Mouse (Mus musculus) CD8-positive naive resting alpha-beta T cell, adult 2 months (primary cell): ENCODE results near the gene Cd59a.
"Not testable (repeated sequence)": the region's sequence is repeated elsewhere in the genome, so short reads cannot be mapped to it uniquely, and the experiment has no call there.

Experiments
- DNase-seq, 2 experiments: peaks; one replicate each; pipeline ENCODE4 v3.0.0; 2022; ENCODE audit warnings: low read depth in 2 of 2, low spot score in 2 of 2

The Cd59a gene

DNA sequence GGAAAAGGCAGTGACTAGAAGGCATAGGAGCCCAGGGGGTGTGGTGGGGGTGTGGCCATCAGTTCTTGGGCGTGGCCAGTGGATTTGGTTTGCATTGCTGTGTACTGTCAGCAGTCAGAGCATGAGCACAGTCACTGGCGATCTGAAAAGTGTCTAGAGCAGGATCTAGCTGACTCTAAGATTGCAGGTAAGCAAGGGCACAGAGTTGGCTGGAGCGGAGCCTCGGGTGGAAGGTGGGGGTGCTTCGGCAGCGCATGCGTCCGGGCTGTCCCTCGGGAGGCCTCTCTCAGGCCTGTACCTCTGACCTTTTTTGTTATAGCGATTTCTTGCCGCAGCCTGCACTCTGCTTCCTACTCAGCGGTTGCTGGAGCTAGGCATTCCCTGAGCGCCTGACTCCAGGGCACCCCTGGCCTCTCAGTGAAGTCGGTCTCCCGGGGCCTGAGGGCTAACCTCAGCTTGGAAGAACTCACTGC lies at the start of gene Cd59a:
Cd59a (plus strand) TSS at position 61 of the 473 bp plus-strand sequence.
- no peak for DNase-seq

DNA sequence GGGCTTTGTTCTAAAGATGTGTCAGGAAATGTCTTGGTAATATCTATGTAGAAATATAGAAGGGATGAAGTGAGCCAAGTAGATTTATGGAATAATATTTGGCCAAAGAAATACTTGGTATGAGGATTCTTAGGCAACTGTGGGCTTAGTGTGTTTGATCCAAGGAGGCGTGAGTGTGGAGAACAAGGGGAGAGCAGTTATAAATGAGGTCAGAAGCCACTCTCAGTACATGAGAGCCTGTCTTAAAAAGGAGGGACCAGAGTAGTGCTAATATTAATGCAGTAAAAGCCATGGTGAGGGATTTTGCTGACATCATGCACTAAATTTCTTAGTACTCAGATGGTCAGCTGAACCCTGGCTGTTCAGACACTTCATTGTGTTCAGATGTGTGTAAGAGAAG lies 37.2 kb upstream of the Cd59a start:
- no peak for DNase-seq

DNA sequence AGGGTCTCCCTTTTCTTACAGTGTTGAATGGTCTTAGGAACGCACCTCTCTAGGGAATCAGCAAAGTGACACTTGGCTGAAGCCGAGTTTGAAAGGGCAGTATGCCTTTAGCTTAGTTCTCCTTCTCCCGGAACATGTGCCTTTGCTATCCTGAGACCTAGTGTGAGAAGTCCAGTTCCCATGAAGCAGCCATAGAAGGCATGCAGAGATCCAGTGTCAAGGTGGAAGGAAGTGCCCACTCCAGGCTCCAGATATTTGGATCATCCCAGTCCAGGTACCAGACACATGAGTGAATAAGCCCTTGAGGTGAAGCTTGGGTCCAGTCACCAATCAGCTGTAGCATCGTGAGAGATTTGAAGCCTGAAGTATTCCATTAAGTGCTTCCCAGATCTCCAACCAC lies 36.6 kb upstream of the Cd59a start:
- DNase-seq = no peak

DNA sequence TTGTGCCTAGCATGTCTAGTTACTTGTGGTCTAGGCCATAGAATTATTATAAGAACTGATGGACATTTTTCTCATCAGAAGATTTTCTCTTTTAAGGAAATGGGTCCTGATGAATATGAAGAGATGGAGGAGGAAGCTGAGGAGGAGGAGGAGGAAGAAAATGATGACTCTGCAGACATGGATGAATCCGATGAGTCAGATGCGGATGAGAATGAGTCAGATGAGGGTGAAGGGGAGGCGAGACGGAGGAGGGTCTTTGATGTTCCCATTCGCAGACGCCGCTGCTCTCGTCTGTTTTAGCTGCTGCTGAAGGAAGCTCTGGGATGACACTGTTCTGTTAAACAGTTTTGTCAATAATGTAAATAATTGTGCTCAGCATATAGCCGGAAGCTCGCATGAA lies 35.8 kb upstream of the Cd59a start:
- no peak for DNase-seq

DNA sequence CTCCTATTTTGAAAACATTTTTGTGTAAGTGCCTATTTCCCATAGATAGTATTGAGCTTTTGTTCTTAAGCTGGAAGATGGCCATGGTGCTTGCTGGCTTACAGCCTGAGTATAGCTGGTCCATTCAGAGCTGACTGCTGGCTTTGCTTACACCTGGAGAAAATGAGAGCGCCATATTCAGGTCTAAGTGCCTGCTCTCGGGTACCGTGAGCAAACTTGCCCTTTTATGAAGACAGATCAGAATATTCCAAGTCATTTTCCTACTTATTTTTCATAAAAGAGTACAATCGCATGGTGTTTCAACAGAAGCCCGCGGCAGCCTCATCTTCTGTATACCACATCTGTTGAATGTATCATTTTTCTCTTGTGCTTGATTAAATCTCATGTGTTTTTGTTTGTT lies 34.6 kb upstream of the Cd59a start:
- no peak for DNase-seq

DNA sequence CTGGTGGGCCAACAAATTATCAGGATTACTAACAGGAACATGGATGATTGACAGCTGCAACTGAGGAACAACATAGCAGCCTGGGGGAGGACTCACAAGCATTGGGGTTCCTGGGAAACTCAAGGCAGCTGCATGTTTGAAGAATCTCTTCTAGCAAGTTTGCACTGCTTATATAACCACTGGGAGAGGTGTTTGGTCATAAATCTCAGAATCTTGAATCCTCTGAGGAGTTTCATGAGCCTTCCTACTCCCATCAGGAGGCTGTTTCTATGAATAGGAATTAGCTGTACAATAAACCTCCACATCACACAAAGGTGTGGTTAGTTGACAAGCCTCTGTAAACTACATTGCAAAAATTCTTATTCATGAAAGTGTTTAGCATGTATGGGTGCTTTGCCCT lies 32.9 kb upstream of the Cd59a start:
- no peak for DNase-seq

DNA sequence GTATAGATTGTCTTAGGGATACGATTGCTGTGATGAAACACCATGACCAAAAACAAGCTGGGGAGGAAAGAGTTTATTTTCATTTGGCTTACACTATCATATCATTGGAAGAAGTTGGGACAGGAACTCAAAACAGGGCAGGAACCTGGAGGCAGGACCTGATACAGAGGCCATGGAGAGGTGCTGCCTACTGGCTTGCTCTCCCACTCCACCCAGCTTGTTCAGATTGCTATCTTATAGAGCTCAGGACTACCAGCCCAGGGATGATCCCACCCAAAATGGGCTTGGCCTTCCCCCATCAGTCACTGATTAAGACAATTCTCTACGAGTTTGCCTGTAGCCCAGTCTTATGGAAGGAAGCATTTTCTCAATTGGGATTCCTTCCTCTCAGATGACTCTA lies 31.4 kb upstream of the Cd59a start:
- DNase-seq = no peak

DNA sequence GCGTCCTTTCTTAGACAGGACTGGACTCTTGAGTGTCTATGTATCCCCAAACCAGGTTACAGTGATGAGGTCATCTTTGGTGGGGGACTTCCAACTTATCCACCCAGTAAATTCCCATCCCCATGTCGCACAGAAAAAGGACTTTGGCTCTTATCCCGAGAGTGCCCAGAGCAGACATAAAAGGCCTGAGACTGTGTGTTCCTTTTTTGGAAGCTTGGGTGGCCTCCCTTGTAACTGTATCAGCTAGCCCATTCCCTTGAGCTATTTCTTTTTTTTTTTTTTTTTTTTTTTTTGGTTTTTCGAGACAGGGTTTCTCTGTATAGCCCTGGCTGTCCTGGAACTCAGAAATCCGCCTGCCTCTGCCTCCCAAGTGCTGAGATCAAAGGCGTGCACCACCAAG lies 30.1 kb upstream of the Cd59a start, which contains the start of gene Gm10912:
Gm10912 (plus strand) TSS at position 301 of the 400 bp plus-strand sequence.
- not testable (repeated sequence) for DNase-seq

DNA sequence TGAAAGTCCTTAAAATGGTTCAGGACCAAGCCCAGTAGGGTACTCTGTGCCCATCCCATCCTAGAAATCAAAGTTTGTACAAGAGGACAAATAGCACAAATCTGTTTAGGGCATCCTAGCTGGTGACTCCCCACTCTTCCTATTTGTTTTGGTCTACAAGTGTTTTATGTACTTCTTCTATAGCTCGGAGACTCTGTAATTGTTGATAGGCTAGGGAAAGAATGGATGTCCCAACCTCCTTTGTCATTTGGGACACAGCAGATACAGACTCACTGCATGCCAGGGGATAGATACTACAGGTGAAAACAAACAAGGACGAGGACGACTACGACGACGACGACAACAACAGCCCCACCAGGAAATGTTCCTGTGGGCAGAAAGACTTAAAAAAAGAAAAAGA lies 27.2 kb upstream of the Cd59a start, which contains the start of gene Gm10799:
Gm10799 (minus strand) TSS at position 101 of the 400 bp plus-strand sequence.
- not testable (repeated sequence) for DNase-seq

DNA sequence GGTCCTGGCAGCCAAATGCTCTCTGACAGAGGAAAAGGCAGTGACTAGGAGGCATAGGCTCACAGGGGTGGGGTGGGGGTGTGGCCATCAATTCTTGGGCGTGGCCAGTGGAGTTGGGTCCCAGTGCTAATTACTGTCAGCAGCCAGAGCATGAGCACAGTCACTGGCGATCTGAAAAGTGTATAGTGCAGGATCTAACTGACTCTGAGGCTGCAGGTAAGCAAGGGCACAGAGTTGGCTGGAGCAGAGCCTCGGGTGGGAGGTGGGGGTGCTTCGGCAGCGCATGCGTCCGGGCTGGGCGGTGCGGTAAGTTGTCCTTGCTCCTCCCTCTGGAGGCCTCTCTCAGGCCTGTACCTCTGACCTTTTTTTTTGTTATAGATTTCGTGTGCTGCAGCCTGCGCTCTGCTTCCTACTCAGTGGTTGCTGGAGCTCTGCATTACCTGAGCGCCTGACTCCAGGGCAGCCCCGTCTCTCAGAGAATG lies 25.9 kb upstream of the Cd59a start, which contains the start of gene Cd59b:
Cd59b (plus strand) TSS at position 146 of the 482 bp plus-strand sequence.
- DNase-seq = peak in 1 of 2 experiments; percentile 22

DNA sequence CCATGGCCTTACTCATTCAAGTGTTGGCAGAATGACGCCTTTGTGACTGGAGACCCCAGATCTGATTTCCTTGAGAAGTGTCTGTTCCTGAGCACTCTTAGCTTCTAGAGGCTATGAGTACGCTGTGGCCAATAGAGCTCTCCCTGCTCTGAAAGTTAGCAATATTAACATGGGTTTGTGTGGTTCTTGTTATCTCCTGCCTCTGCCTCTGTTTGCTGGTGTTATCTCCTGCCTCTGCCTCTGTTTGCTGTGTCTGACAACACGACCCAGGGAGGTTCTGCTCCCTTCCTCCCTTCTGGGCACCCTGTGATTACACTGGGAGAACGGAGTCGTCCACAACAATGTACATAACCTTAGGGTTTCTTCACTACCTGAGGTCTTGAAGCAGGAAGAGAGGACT lies 17.3 kb upstream of the Cd59a start:
- not testable (repeated sequence) for DNase-seq

DNA sequence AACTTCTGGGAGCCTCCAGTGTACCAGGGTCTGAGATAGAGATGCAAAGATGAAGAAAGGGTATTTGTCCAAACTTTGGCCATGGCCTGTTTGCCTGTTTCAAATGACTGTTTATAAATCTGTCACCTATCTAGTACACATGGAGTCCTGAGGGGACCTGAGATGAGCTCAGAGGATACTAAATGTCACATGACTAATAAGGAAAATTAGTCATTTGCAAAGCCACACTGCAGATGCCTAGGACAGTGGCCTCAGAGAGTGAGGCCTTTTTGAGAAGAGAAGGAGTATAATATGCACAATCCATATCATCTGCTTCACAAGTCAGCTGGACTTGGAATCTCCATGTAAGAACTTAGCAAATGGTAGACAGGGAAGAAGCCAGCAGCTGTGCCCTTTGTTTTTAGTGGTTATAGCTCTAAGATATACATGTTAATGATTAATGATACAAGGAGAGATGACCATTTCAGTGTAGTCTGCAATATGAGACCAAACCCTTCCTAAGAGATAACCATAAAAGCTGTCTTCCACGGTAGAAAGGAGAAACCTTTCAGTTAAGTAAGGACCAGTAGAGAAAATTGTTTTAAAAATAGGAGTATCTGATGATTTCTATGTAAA lies 14.1 kb upstream of the Cd59a start:
- DNase-seq = not testable (repeated sequence)

DNA sequence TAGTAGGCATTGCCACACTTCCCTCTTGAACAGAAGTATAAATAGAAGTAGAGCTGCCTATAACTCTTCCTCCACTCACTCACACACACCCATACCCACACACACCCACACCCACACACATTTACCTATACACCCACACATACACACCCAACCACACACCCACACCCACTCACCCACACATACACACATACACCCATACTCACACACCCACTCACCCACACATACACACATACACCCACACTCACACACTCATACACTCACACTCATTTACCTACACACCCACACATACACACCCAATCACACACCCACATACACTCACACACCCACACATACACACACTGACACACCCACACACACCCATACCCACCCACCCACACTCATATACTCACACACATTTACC lies 13.1 kb upstream of the Cd59a start:
- DNase-seq = no peak

DNA sequence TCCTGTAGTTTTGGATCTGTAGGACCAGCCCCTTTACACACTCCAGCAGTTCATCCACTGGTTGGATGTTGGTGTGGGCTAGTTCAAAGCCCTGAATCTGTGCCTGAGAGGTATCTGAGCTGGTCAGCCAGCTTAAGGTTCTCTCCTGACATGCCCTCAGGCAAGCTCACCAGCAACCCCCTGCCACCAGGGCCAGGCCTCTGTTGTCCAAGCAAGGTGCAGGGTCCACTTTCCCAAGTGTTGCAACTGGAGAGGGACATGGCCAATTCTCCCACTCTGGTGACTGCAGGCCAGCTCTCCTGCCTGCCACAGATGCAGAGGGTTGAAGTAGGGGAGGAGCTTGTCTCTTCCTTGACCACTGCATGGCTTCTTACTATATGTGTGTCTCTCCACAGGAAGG lies 11.6 kb upstream of the Cd59a start:
- not testable (repeated sequence) for DNase-seq

DNA sequence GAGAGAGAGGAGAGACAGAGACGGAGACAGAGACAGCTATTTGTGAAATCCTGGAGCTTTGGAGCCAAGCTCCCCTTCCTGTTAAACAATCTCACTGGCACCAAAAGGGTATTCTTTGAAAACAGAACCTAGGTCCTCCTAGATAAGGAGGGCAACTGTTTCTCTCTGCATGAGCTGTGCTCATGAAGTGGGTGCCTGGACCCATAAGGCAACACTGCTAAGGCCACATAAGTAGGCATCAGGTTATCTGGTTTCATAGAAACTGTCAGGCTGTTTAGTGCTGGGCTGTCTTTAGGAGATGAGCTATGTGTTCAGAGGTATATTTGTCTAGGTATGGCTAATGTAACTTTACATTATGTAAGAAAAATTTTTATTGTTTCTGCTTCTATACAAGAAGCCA lies 8.0 kb upstream of the Cd59a start:
- DNase-seq = not testable (repeated sequence)

DNA sequence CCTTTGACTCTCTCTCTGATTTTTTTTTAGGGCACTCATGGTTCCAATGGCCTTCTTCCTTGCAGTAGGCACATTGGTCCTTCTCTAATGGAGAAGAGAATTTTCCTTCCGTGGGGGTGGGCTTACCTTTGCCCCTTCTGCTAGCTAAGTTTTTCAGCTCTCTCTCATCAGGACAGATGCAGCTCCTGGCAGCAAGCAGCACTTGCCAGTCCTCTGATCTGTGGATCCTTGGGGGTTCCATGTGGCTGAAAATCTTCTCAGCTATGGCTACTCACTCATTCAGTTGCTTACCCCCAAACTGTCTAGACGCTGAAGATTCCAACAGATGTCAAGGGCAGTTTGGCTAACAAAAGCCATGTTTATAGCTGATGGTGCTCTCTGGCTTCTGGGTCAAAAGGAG lies 2.3 kb upstream of the Cd59a start:
- no peak for DNase-seq

DNA sequence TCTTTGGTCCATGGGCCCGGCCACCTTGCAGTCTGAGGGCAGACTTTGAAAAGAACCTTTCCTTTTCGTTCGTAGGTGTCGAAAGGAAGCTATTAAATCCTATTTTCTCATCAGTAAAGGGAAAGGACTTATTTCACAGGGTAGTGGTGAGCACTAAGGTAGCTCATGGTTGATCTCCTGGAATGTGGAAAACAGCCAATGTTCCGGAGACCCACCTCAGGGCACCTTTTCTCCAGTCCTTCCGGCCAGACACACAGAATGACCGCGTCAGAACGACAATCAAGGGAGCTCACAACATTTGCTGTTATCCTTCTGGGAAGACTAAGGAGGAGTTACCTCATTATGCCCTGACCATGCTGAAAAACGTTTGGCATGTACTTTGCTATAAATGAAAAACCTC lies 655 bp downstream of the Cd59a start:
- DNase-seq = no peak

DNA sequence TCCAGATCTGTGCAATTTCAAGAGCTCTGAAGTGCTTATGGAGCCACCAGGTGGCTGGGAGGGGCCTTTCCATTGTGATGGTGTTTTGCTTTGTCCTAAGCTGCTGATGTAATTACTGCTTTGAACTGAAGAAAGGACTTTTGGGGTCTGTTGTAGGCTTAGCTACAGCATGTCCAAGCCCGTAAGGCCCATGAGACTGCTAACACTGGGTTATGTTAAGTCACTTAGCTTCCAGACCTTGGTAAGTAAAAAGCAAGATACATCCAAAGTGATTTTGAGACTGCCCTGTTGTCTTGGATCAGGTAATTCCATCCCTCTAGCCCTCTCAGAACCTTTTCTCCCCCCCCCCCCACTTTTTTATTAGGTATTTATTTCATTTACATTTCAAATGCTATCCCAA lies 1.2 kb downstream of the Cd59a start:
- not testable (repeated sequence) for DNase-seq

DNA sequence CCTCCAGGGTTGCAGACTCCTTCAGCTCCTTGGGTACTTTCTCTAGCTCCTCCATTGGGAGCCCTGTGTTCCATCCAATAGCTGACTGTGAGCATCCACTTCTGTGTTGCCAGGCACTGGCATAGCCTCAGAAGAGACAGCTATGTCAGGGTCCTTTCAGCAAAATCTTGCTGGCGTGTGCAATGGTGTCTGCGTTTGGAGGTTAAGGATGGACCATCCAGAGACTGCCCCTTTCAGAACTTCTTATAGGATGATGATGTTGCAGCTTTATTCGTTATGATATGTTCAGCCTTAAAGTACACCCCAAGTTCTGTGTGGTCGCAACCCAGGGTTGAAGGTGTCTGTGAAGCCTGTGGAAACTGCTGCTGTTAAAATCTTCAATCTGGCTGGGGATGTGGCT lies 1.8 kb downstream of the Cd59a start:
- not testable (repeated sequence) for DNase-seq

DNA sequence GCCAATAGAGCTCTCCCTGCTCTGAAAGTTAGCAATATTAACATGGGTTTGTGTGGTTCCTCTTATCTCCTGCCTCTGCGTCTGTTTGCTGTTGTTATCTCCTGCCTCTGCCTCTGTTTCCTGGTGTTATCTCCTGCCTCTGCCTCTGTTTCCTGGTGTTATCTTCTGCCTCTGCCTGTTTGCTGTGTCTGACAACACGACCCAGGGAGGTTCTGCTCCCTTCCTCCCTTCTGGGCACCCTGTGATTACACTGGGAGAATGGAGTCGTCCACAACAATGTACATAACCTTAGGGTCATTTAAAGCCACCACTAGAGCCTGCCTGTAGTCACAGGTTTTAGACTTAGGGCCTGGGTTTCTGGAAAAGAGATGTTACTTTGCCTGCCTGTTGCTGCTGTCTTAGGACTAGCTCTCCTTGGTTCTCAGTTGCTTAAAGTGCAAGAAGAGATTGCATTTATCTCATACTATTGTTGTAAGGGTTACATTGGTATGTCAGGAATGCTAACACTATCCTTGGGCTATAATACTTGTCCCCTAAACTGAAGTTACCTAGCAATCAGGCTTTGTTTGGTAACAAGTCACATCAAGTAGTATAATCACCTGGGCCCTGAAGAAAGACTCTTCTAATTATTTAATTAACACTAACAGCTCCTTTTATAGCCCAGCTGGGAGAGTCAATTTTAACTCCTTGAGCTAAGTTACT lies 3.1 kb downstream of the Cd59a start:
- DNase-seq = no peak

DNA sequence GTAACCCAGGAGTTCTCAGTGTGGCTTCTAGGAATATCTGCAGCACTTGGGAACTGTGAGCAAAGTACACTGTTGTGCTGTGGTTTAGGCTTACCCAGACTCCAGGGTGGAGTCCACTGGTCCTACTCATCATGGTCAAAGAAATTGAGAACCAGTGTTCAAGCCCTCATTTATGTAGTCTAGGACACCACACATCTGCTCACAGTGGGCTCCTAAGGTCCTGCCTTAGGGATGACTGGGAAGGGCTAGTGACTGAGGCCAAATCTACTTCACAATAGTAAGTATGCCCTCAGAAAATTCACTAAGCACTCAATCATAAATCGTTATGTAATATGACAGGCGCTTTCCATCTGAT lies 3.6 kb downstream of the Cd59a start:
- DNase-seq = no peak

DNA sequence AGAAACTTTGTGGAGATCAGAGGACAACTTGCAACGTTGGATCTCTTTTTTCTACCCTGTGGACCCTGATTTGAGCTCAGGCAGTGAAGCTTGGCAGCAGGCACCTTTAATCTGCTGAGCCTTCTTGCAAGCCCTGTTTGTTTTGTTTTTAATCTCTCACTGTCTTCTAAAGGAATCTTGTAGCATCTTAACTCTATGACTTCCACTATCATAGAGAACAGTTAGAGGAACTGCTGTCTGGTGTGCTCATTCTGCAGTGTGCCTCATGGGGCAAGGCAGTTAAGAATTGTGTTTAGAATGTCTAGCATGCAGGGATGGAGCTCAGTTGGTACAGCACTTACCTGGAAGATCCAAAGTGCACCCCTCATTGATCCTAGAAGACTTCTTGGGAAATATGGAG lies 4.3 kb downstream of the Cd59a start:
- DNase-seq = no peak
